Mouse (Mus musculus) forebrain, postnatal 0 days (tissue): ENCODE results near the gene Bpifb2. TPM values are rescaled to one million over a fixed set of nuclear protein-coding genes. Genes with fewer than 3 reads are reported as not detected.

Experiments
- ATAC-seq: fragments of 200-750 bp; cut with Nextera tagmentation; 2 replicates; pipeline ENCODE4 v1.8.0; 2017; ENCODE audit warnings: mild to moderate bottlenecking, moderate library complexity
- DNase-seq: peaks from one replicate; pipeline ENCODE4 v3.0.0-alpha.2; 2015
- H3K27ac ChIP-seq: fragments of 300-500 bp; sonication (generic); 2 replicates; pipeline ENCODE4 v1.5.1; 2014; ENCODE audit warnings: low read depth, mild to moderate bottlenecking, antibody characterized with exemption, low read length, moderate library complexity, mixed read lengths
- H3K27me3 ChIP-seq: fragments of 300-500 bp; sonication (generic); 2 replicates; pipeline ENCODE4 v1.6.1; 2014; ENCODE audit warnings: mild to moderate bottlenecking, low read length, mixed read lengths; ENCODE audit not compliant: insufficient read depth
- H3K36me3 ChIP-seq: fragments of 300-500 bp; sonication (generic); 2 replicates; pipeline ENCODE4 v1.6.1; 2014; ENCODE audit warnings: mild to moderate bottlenecking, moderate library complexity; ENCODE audit not compliant: insufficient read depth
- H3K4me1 ChIP-seq: fragments of 300-500 bp; sonication (generic); 2 replicates; pipeline ENCODE4 v1.6.1; 2014; ENCODE audit warnings: antibody characterized with exemption; ENCODE audit not compliant: insufficient read depth
- H3K4me2 ChIP-seq: fragments of 300-500 bp; sonication (generic); 2 replicates; pipeline ENCODE4 v1.6.1; 2014; ENCODE audit warnings: low read depth, mild to moderate bottlenecking, moderate library complexity
- H3K4me3 ChIP-seq: fragments of 300-500 bp; sonication (generic); 2 replicates; pipeline ENCODE4 v1.5.1; 2014; ENCODE audit warnings: low read depth, low read length, mixed read lengths
- H3K9ac ChIP-seq: fragments of 300-500 bp; sonication (generic); 2 replicates; pipeline ENCODE4 v1.6.1; 2014; ENCODE audit warnings: mild to moderate bottlenecking
- H3K9me3 ChIP-seq: fragments of 300-500 bp; sonication (generic); 2 replicates; pipeline ENCODE4 v1.6.1; 2016; ENCODE audit warnings: low read length
- CTCF ChIP-seq: sonication (generic); IDR thresholded peaks from 2 replicates; pipeline ENCODE4 v1.5.1; 2016; ENCODE audit warnings: antibody characterized with exemption, control low read depth, low read depth
- WGBS: fragments of 180-500 bp; shearing (Covaris S2); extraction: QIAGEN DNeasy Blood & Tissue Kit; methylation state at CpG from one replicate; pipeline ENCODE4 v1.1.7; 2014; 5-methylcytosine and 5-hydroxymethylcytosine counted together
- polyA plus RNA-seq: library from polyadenylated mRNA; unstranded; fragments of >200 nt; fragmentation: Nextera tagmentation; extraction: Ambion mirVana; gene quantifications from 2 replicates; pipeline ENCODE4 v1.2.1, GENCODE M21; 2015
- total RNA-seq: library from RNA; depleted of rRNA; stranded (reverse); fragments of >200 nt; gene quantifications from 2 replicates; pipeline ENCODE4 v1.2.3, GENCODE M21; 2014

The Bpifb2 gene
- total and polyA plus RNA-seq, 2 experiments from 2014 or later: not detected

DNA sequence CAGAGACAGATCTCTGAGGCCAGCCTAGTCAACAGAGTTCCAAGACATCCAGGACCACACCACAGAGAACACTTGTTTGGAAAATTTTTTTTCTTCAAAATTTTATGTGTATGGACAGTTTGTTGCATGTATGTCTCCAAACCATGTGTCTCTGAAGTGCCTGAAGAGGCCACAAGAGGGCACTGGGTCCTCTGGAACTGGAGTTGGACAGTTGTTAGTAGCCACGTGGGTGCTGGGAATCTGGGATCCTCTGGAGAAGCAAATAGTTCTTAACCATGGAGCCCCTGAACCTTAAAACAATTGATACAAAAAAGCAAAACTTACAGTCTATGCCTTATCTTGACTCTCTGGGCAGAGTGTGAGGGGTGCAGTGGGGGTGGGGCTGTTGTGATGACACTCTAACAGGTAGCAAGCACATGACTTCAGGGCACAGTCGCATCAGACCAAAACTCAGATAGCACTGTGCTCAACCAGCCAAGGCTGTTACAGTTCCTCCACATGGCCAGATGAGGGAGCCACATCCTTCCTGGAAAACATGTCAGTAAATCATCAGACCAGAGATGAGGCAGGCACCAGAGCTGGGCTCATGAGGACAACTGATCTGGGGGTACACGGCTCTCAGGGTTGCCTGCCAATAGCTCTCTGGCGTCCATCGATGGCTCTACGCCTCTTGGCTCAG lies 24.4 kb upstream of the Bpifb2 start:
- Histone ChIP-seq H3K4me3 (no peak overlapping the region), H3K4me2 (no peak overlapping the region), H3K27me3 (no peaks in the 10 kb centered on the region), H3K4me1 (no peaks in the 10 kb centered on the region), H3K9me3 (0 out of 2 replicates have a peak, but pooled peaks cover 4% of the 10 kb centered on the region), H3K27ac (no peak overlapping the region), H3K9ac (no peak overlapping the region), H3K36me3 (no peaks in the 10 kb centered on the region)
- peak; percentile 24 for DNase-seq
- no peak; the same call in 1 of the 2 replicates for ATAC-seq
- peak; percentile 64 for TF ChIP-seq CTCF
- 83% methylated on average over 6 of the region's 6 CpGs for WGBS

DNA sequence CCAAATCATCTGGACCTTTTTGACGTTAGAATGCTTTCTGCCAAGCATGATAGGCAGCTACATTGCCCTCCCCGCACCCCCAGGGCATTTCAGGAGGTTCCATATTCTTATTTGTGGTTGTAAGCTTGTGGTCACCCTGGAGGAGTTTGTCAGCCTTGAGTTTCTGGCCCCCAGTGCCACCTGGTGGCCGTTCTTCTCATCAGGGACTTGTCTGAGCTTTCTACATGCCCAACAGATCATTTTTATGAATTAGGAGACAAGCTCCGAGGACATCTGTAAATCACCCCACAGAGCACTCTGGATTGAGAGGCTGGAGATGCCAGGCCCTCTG lies 23.9 kb upstream of the Bpifb2 start:
- no peaks in the 10 kb centered on the region for H3K27me3 ChIP-seq
- 55% methylated on average over 4 of the region's 4 CpGs for WGBS
- H3K4me1 ChIP-seq: no peaks in the 10 kb centered on the region
- ATAC-seq: no peak
- 0 out of 2 replicates have a peak, but pooled peaks cover 4% of the 10 kb centered on the region for H3K9me3 ChIP-seq
- H3K36me3 ChIP-seq: no peaks in the 10 kb centered on the region
- H3K27ac ChIP-seq: no peak overlapping the region
- no peak overlapping the region for H3K4me2 ChIP-seq
- no peak overlapping the region for H3K9ac ChIP-seq
- DNase-seq: peak; percentile 48
- H3K4me3 ChIP-seq: no peak overlapping the region
- peak; percentile 32; the same call in 1 of the 2 replicates for TF ChIP-seq CTCF

DNA sequence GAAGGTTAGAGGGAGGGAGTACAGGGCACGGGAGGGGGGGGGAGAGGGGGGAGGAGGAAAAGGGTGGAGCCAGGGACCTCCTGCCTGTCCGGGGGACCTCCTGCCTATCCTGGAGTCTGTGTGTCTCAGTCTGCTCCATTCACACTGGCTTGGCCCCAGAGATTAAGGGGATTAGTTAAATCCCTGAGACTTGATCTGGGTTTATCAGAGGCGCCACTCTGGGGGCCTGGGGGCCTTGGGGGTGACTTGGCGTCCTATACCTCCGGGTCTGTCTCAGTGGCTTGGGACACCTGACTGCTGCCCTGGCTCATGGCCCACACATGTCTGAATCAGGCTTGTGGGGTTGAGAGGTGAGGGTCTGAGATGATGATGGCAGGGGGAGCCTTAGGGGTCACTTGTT lies 21.3 kb upstream of the Bpifb2 start:
- no peak for DNase-seq
- no peaks in the 10 kb centered on the region for H3K4me1 ChIP-seq
- no peak for TF ChIP-seq CTCF
- no peaks in the 10 kb centered on the region for H3K27me3 ChIP-seq
- no peaks in the 10 kb centered on the region for H3K36me3 ChIP-seq
- no peak overlapping the region for H3K9ac ChIP-seq
- 0 out of 2 replicates have a peak, but pooled peaks cover 4% of the 10 kb centered on the region for H3K9me3 ChIP-seq
- WGBS: 10% methylated on average over 5 of the region's 5 CpGs
- H3K4me2 ChIP-seq: no peak overlapping the region
- no peak overlapping the region for H3K27ac ChIP-seq
- no peak for ATAC-seq
- H3K4me3 ChIP-seq: no peak overlapping the region

DNA sequence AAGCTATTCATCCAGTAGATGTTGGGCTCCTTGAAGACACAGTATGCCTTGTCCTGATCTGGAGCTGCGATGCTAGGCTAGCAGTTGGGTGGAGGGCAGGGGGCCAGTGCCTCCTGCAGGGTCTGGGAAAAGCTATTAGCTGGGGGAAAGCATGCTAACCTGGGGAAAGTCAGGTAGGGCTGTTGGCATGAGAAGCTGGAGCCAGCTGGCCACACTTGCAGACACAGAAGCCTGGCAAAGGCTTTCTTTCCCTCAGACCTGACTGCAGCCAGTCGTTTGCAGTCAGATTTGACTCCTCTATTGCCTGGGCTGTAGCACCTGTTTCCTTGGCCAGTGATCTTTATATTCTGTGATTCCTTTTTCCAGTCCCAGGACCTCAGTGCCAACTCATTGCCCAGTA lies 15.3 kb upstream of the Bpifb2 start:
- Histone ChIP-seq H3K4me3 (no peak overlapping the region), H3K4me1 (no peaks in the 10 kb centered on the region), H3K27me3 (no peaks in the 10 kb centered on the region), H3K9ac (no peak overlapping the region), H3K27ac (no peak overlapping the region), H3K9me3 (no peaks in the 10 kb centered on the region), H3K4me2 (no peak overlapping the region), H3K36me3 (no peaks in the 10 kb centered on the region)
- no peak for DNase-seq
- no peak for ATAC-seq
- WGBS: 73% methylated on average over 2 of the region's 2 CpGs
- TF ChIP-seq CTCF: no peak

DNA sequence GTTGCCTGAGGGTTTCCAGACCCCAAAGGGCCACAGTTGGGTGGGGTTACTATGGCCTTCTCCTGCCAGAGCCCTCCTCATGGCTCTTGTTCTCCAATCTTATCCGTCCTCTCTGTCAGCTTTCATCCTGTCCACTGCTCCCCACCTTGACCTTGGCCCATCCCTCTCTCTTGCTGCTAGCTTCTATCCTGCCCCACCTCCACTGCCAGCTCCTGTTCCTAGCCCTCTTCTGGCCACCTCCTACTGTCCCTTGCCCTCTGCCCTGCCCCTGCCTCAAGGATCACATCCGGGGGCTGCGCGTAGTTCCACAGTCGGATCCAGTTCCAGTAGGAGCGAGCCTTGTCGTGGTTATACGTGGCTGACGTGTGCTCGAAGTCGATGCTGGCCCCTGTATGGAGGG lies 14.5 kb upstream of the Bpifb2 start:
- WGBS: 92% methylated on average over 11 of the region's 11 CpGs
- no peaks in the 10 kb centered on the region for H3K4me1 ChIP-seq
- H3K4me2 ChIP-seq: no peak overlapping the region

DNA sequence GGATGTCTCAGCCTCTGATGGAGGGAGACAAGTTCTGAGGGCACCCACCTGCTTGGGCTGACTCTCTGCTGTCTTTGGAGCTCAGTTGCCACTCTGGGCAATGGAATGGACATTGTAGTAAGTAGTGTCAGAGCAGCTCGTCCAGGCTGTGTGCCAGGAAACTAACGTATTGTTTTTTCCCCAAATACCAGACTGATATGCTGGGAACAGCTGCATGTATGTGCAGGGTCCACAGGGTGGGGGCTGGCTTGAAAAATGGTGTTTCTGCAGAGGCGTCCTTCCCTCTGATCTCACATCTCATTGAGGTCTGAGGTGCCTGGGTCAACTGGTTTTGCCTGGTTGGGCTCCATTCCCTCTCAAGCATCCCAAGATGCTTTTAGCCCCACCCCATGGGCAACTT lies 14.1 kb upstream of the Bpifb2 start:
- Histone ChIP-seq H3K27me3 (no peaks in the 10 kb centered on the region), H3K4me3 (no peak overlapping the region), H3K4me2 (no peak overlapping the region), H3K27ac (no peak overlapping the region), H3K9ac (no peak overlapping the region), H3K4me1 (no peaks in the 10 kb centered on the region), H3K36me3 (no peaks in the 10 kb centered on the region), H3K9me3 (no peaks in the 10 kb centered on the region)
- TF ChIP-seq CTCF: no peak
- DNase-seq (no peak), ATAC-seq (no peak)
- WGBS: 71% methylated on average over 3 of the region's 3 CpGs

More for the DNA sequence above, 14.5 kb upstream of the Bpifb2 start:
- Histone ChIP-seq H3K27me3 (no peaks in the 10 kb centered on the region), H3K4me3 (no peak overlapping the region), H3K9ac (no peak overlapping the region), H3K27ac (no peak overlapping the region), H3K36me3 (no peaks in the 10 kb centered on the region), H3K9me3 (no peaks in the 10 kb centered on the region)
- no peak for TF ChIP-seq CTCF
- ATAC-seq (no peak), DNase-seq (no peak)

DNA sequence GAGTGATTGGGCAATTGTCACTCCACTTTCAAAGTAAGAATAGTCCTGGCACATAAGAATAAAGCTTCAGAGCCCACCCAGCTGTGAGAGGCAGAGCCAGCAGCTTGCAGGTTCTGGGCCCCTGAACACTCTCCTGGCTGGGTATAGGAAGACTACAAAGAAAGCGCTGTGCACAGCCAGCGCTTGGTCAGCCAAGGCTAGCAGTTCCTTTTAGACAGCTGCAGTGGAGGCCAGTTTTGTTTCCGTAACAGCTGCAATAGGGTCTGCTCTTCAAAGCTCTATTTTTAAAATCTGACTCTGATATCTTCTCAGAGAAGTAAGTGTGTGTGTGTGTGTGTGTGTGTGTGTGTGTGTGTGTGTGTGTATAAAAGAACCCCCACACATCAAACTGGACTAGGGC lies 12.9 kb upstream of the Bpifb2 start:
- Histone ChIP-seq H3K27ac (no peak overlapping the region), H3K9ac (no peak overlapping the region), H3K9me3 (no peaks in the 10 kb centered on the region), H3K36me3 (no peaks in the 10 kb centered on the region), H3K4me3 (no peak overlapping the region), H3K4me1 (no peaks in the 10 kb centered on the region), H3K27me3 (no peaks in the 10 kb centered on the region), H3K4me2 (no peak overlapping the region)
- no peak for TF ChIP-seq CTCF
- 74% methylated on average over 3 of the region's 3 CpGs for whole genome bisulfite sequencing
- DNase-seq (no peak), ATAC-seq (no peak)
